Mouse (Mus musculus) CH12.LX (cell line): ENCODE results near the gene Mael. TPM values are rescaled to one million over a fixed set of nuclear protein-coding genes. Genes with fewer than 3 reads are reported as not detected.

Experiments used
- DNase-seq: peaks from one replicate; pipeline ENCODE4 v3.0.0-alpha.2; 2013; ENCODE audit errors: extremely low read depth
- H3K27ac ChIP-seq: 2 replicates; pipeline ENCODE4 v1.5.1; 2012; ENCODE audit warnings: low read depth, mild to moderate bottlenecking, control low read depth, moderate library complexity; ENCODE audit not compliant: insufficient read depth
- H3K27me3 ChIP-seq: replicated peaks from 2 replicates; pipeline ENCODE3; 2012; ENCODE audit warnings: inconsistent platforms
- H3K36me3 ChIP-seq, 2 experiments: replicated peaks in 1 of 2; 2 replicates each; pipeline versions ENCODE3 to v1.6.1; 2012; ENCODE audit warnings: inconsistent platforms in 1 of 2, low read length in 1 of 2, mild to moderate bottlenecking in 1 of 2, mixed read lengths in 1 of 2, moderate library complexity in 1 of 2; ENCODE audit not compliant: control insufficient read depth in 1 of 2, insufficient read depth in 1 of 2
- H3K4me1 ChIP-seq, 2 experiments: 2 replicates each; pipeline ENCODE4 v1.6.1; 2012; ENCODE audit warnings: inconsistent platforms in 1 of 2, moderate library complexity in 1 of 2; ENCODE audit not compliant: insufficient read depth in 2 of 2, control insufficient read depth in 1 of 2
- H3K4me2 ChIP-seq: 2 replicates; pipeline ENCODE4 v1.6.1; 2012; ENCODE audit warnings: low read depth, mild to moderate bottlenecking, control low read depth; ENCODE audit not compliant: poor library complexity, insufficient read depth, severe bottlenecking
- H3K4me3 ChIP-seq, 3 experiments: fragments of 150-350 bp in 1 of 3; sonication (generic) in 1 of 3; replicated peaks in 1 of 3; 2 replicates each; pipeline versions ENCODE3 to v1.5.1; 2011 to 2012; ENCODE audit warnings: low read depth in 2 of 3, low read length in 2 of 3, mild to moderate bottlenecking in 2 of 3, moderate library complexity in 2 of 3, control low read depth in 1 of 3, improper control_type of control experiment in 1 of 3, inconsistent platforms in 1 of 3, mixed read lengths in 1 of 3; ENCODE audit not compliant: poor library complexity in 1 of 3
- H3K79me2 ChIP-seq: replicated peaks from 2 replicates; pipeline ENCODE4 v1.6.1; 2012; ENCODE audit warnings: mild to moderate bottlenecking, moderate library complexity; ENCODE audit not compliant: control insufficient read depth, poor library complexity, insufficient read depth, severe bottlenecking; ENCODE audit errors: extremely low read depth
- H3K9ac ChIP-seq: 2 replicates; pipeline ENCODE4 v1.6.1; 2012; ENCODE audit warnings: low read depth, mild to moderate bottlenecking, control low read depth, moderate library complexity; ENCODE audit not compliant: insufficient read depth
- H3K9me3 ChIP-seq: replicated peaks from 2 replicates; pipeline ENCODE3; 2012; ENCODE audit warnings: low read length, inconsistent platforms, mixed read lengths
- CHD2 ChIP-seq: IDR thresholded peaks from 2 replicates; pipeline ENCODE4 v1.6.1; 2011; ENCODE audit warnings: low read length, improper control_type of control experiment
- CTCF ChIP-seq, 2 experiments: IDR thresholded peaks in 1 of 2; conservative IDR thresholded peaks in 1 of 2; 2 replicates each; pipeline ENCODE4 v1.5.1; 2011 to 2012; ENCODE audit warnings: low read depth in 2 of 2, low read length in 2 of 2, improper control_type of control experiment in 1 of 2, inconsistent platforms in 1 of 2, mild to moderate bottlenecking in 1 of 2, moderate library complexity in 1 of 2
- E2F4 ChIP-seq: IDR thresholded peaks from 2 replicates; pipeline ENCODE4 v1.6.1; 2011; ENCODE audit warnings: low read depth, low read length, improper control_type of control experiment; ENCODE audit not compliant: insufficient replicate concordance
- ELF1 ChIP-seq: IDR thresholded peaks from 2 replicates; pipeline ENCODE4 v1.6.1; 2014; ENCODE audit warnings: low read depth, mild to moderate bottlenecking, inconsistent platforms, low read length, improper control_type of control experiment
- GABPA ChIP-seq: IDR thresholded peaks from 2 replicates; pipeline ENCODE4 v1.6.1; 2012; ENCODE audit warnings: low read depth, low read length, improper control_type of control experiment, inconsistent platforms; ENCODE audit not compliant: insufficient replicate concordance
- JUN ChIP-seq: IDR thresholded peaks from 2 replicates; pipeline ENCODE4 v1.6.1; 2011; ENCODE audit warnings: low read depth, mild to moderate bottlenecking, low read length, improper control_type of control experiment, moderate library complexity; ENCODE audit not compliant: insufficient read depth
- JUND ChIP-seq: conservative IDR thresholded peaks from 2 replicates; pipeline ENCODE4 v1.6.1; 2011; ENCODE audit warnings: low read depth, low read length, improper control_type of control experiment
- KAT2A ChIP-seq: IDR thresholded peaks from 2 replicates; pipeline ENCODE4 v1.6.1; 2012; ENCODE audit warnings: low read length, improper control_type of control experiment, inconsistent platforms; ENCODE audit not compliant: insufficient replicate concordance
- MXI1 ChIP-seq: IDR thresholded peaks from 2 replicates; pipeline ENCODE4 v1.6.1; 2011; ENCODE audit warnings: mild to moderate bottlenecking, low read depth, low read length, improper control_type of control experiment
- RCOR1 ChIP-seq: conservative IDR thresholded peaks from 2 replicates; pipeline ENCODE4 v1.6.1; 2012; ENCODE audit warnings: low read depth, mild to moderate bottlenecking, inconsistent platforms, low read length, improper control_type of control experiment
- TBP ChIP-seq: conservative IDR thresholded peaks from 2 replicates; pipeline ENCODE4 v1.6.1; 2011; ENCODE audit warnings: low read depth, low read length, improper control_type of control experiment
- ZMIZ1 ChIP-seq: IDR thresholded peaks from 2 replicates; pipeline ENCODE4 v1.6.1; 2012; ENCODE audit warnings: low read depth, mild to moderate bottlenecking, inconsistent platforms, low read length, improper control_type of control experiment
- dilution Hi-C: fragments of 300-500 bp; cut with MboI; formaldehyde crosslinking; loops from 2 replicates; pipeline ENCODE4 v1.14.3; 2020; ENCODE audit warnings: low sequenced_read_pairs; ENCODE audit not compliant: extremely low pct_unique_long_range_greater_than_20kb, extremely low pct_ligation_motif_present
- in situ Hi-C: fragments of 300-500 bp; cut with MboI; formaldehyde crosslinking; loops from 3 replicates; pipeline ENCODE4 v1.14.3; 2019; ENCODE audit warnings: low sequenced_read_pairs, low pct_ligation_motif_present, low pct_unique_long_range_greater_than_20kb, mixed read lengths
- polyA plus RNA-seq: library from polyadenylated mRNA; unstranded; fragments of >175 nt; gene quantifications from 2 replicates; pipeline ENCODE4 v1.2.1, GENCODE M21; 2012; ENCODE audit warnings: low read depth; ENCODE audit not compliant: insufficient read length
- total RNA-seq, 2 experiments: library from RNA; depleted of rRNA; stranded (reverse); fragments of 300-350 nt in 1 of 2; fragments of >200 nt in 1 of 2; gene quantifications; 2 replicates each; pipeline ENCODE4 v1.2.3; 2012 to 2014

The Mael gene
- total and polyA plus RNA-seq, 3 experiments = not detected

GRCm38 (mm10) chr1:166152034-166152433 lies 86.5 kb downstream of the Mael start:
- no peak overlapping the region for H3K9ac ChIP-seq
- no peak overlapping the region for H3K4me2 ChIP-seq
- dilution Hi-C loops = no loop called here
- no peaks in the 10 kb centered on the region for H3K9me3 ChIP-seq
- TF ChIP-seq MXI1 (no peak), TBP (no peak), JUND (no peak), JUN (no peak), ELF1 (no peak), ZMIZ1 (no peak), RCOR1 (no peak), CHD2 (no peak), GABPA (no peak), E2F4 (no peak)
- in situ Hi-C loops = loop anchor here (5.0 to 25.0 kb wide), 6 partner anchors 147 to 490 kb away; partner anchors contain the start of gene Pou2f1
- H3K27me3 ChIP-seq = peaks cover 17% of the 10 kb centered on the region
- H3K27ac ChIP-seq = no peak overlapping the region
- H3K79me2 ChIP-seq = no peaks in the 10 kb centered on the region
- no peak overlapping the region for H3K4me3 ChIP-seq
- no peak for DNase-seq
- H3K4me1 ChIP-seq = peaks cover 3 to 26% of the 10 kb centered on the region in 2 experiments; a peak in 3 of 4 replicates
- no peaks in the 10 kb centered on the region for H3K36me3 ChIP-seq

- Histone ChIP-seq H3K4me2 (no peak overlapping the region), H3K9me3 (no peaks in the 10 kb centered on the region), H3K4me3 (no peak overlapping the region), H3K27me3 (peaks cover 14% of the 10 kb centered on the region), H3K36me3 (no peaks in the 10 kb centered on the region), H3K9ac (no peak overlapping the region), H3K79me2 (no peaks in the 10 kb centered on the region), H3K4me1 (peaks cover 3 to 31% of the 10 kb centered on the region in 2 experiments; a peak in 3 of 4 replicates), H3K27ac (no peak overlapping the region)
- TF ChIP-seq CTCF (conservative IDR thresholded peaks at IDR 0.05 in 1 of 2, IDR thresholded peaks at IDR 0.05 in 1 of 2; ENCODE audit: low read depth in 2 of 2, low read length in 2 of 2) (peak in 1 of 2 experiments; percentile 16; a peak in 1 of 4 replicates), KAT2A (no peak)
- no peak for DNase-seq
- dilution Hi-C loops = no loop called here
- in situ Hi-C loops = loop anchor here (5.0 to 25.0 kb wide), 6 partner anchors 147 to 489 kb away; partner anchors contain the start of gene Pou2f1
Observed at GRCm38 (mm10) chr1:166151341-166151740, 87.2 kb downstream of the Mael start.

Other genes with a start within 250 kb of the Mael start
- 6.4 and 8.0 TPM in 2 replicates for gene Pou2f1, start 236.1 kb downstream of the Mael start, total RNA-seq (2012; rRNA removed)
- 6.6 and 7.4 TPM in 2 replicates for gene Pou2f1, start 236.1 kb downstream of the Mael start, total RNA-seq (2014; rRNA removed)
- gene Pou2f1, start 236.1 kb downstream of the Mael start, polyA plus RNA-seq = 11.7 and 18.3 TPM in 2 replicates
- gene Dusp27, start 110.8 kb downstream of the Mael start, total RNA-seq (2012; rRNA removed) = not detected in 2 replicates
- gene Dusp27, start 110.8 kb downstream of the Mael start, total RNA-seq (2014; rRNA removed) = not detected in 2 replicates
- 0.06 TPM in 1 of 2 replicates, not detected in the other for gene Dusp27, start 110.8 kb downstream of the Mael start, polyA plus RNA-seq
- gene Gpa33, start 108.5 kb downstream of the Mael start, total RNA-seq (2012; rRNA removed) = 0.04 TPM in 1 of 2 replicates, not detected in the other
- gene Gpa33, start 108.5 kb downstream of the Mael start, total RNA-seq (2014; rRNA removed) = not detected in 2 replicates
- not detected in 2 replicates for gene Gpa33, start 108.5 kb downstream of the Mael start, polyA plus RNA-seq
- not detected in 2 replicates for gene Ildr2, start 15.4 kb upstream of the Mael start, total RNA-seq (2012; rRNA removed)
- not detected in 2 replicates for gene Ildr2, start 15.4 kb upstream of the Mael start, total RNA-seq (2014; rRNA removed)
- gene Ildr2, start 15.4 kb upstream of the Mael start, polyA plus RNA-seq = not detected in 2 replicates
- gene Tada1, start 140.3 kb upstream of the Mael start, total RNA-seq (2012; rRNA removed) = 46.3 and 49.9 TPM in 2 replicates
- gene Tada1, start 140.3 kb upstream of the Mael start, total RNA-seq (2014; rRNA removed) = 80.1 and 86.0 TPM in 2 replicates
- 49.6 and 59.5 TPM in 2 replicates for gene Tada1, start 140.3 kb upstream of the Mael start, polyA plus RNA-seq
- 9.9 and 10.4 TPM in 2 replicates for gene Pogk, start 171.1 kb upstream of the Mael start, total RNA-seq (2012; rRNA removed)
- gene Pogk, start 171.1 kb upstream of the Mael start, total RNA-seq (2014; rRNA removed) = 4.9 TPM in 2 replicates
- 7.1 and 7.3 TPM in 2 replicates for gene Pogk, start 171.1 kb upstream of the Mael start, polyA plus RNA-seq